Mouse (Mus musculus): Measurements from ENCODE around the gene Sav1.

Sav1 gene

DNA sequence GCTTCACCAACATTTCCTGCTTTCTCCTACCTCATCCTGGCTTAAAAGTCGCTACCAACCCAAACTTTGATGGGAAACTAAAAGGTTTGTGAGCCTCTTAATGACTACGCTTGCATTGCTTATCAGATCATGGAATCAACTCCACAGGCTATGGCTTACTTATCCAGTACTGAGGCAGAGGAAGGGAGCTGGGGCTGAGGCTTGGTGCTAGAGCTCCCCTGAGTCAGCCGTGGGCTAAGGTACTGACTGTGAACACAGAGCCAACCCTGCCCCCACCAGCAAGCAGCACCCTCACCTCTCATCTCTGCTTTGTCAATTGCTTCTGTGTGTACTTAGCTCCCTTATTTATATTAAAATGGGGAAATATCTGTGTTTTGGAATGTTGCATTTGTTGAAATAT is 39.3 kb downstream of the Sav1 start:
- DNase-seq, result no peak

DNA sequence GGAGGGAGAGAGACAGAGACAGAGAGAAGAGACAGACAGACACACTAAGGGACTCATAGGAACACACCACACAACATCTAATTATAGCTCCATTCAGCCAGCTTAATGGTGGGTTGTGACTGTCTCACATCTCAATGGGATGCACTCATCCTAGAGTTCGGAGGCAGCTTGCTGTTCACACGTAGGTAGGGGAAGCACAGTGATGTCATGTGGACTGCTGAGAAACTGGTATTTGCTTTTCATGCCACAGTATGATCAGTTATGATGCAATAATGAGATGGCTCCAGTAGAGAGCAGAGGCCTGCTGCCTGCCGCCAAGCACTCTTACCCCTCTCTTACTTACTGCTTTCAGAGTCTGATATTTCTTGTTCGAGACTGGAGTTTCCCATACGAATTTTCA is 40.9 kb downstream of the Sav1 start:
- DNase-seq, result no peak

DNA sequence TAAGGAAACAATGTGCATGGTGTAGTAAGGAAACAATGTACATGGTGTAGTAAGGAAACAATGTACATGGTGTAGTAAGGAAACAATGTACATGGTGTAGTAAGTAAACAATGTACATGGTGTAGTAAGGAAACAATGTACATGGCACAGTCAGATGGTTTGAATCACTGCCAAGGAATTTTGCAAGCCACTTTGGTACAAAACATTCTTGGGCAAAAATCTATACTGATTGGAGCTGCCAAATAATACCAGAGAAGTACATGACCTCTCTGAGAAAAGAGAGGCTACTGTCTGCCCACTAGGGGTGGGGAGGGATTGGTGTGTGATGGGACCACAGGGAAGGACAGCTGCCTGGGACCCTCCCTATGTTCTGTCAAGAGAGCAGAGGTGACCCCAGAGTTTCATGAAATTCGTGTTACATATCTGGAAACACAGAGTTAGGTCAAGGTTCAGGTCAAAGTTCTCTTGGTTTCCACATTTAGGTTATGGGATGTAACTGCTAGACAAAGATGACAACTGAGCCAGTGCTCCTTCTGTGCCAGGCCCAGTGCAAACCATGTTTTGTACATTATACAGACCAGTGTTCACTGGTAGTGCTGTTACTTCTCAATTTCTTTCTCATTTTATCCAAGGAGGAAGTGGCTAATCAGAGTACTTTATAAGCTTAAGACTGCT is 45.0 kb downstream of the Sav1 start:
- no peak for DNase-seq

DNA sequence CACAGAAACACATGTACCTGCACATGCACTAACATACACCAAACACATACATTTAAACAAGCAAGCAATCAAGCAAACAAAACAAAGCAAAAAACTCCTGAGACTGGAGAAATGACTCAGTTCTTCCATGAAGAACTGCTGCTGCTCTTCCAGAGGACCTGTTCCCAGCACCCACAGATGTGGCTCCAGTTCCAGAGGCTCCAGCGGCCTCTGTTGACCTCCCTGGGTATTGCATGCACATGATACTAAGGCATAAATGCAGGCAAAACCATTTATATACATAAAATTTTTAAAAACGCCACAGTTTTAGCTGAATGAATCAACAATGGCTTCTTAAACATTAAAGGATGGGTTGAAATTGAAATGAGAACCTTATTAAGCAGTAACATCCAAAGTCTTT is 47.5 kb downstream of the Sav1 start:
- DNase-seq, result no peak

DNA sequence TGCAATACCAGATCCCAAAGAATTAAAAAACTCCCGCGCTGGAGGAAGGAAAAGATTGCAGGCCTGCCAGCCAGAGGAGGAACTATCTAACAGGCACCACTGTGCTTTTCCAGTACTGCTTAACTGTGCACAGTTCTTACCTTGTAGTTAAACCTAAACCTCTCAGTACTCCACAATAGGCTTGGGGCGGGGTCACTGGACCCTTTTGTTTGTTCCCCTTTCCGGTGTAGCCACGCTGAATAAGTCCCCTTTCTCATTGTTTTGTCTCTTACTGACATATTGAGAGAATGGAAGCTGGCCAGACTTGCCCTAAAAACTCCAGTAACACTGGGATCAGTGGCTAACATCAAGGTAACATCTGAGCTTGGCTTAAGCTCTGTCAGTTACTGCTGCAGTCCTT is 49.1 kb downstream of the Sav1 start:
- DNase-seq, result no peak

DNA sequence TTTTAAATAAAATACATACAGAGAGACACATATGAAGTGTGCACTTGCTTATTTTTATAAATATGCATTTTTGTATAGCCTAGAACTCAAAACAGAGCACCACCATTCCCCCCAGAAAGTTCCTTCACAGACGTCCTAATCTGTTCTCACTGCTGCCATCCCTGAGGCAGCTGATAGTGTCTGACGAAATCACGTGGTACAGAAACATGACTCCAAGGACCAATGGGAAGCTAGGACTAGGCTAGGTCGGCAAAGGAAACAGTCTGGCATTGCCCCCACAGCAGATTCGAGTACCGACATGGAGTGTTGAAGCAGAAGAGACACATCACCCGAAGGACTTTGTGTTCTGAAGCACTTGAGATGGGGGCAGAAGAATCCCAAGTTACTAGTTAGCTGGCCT is 60.1 kb downstream of the Sav1 start:
- no peak for DNase-seq

DNA sequence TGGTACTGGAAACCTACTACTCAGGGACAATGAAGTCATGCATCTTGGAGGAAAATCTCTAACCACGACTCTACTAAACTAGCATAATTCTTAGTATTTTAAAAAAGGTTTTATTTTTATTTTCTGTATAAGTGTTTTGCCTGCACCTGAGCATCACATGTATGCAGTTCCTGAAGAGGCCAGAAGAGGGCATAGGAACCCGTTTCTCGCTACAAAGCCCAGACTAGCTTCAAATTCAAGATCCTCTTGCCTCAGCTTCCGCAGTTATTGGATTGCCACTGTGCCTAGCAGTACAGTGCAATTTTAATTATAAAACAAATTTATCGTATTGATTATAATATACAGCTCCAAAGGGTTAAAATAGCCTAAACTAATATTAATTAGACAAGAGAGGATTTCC is 62.8 kb downstream of the Sav1 start:
- no peak for DNase-seq

DNA sequence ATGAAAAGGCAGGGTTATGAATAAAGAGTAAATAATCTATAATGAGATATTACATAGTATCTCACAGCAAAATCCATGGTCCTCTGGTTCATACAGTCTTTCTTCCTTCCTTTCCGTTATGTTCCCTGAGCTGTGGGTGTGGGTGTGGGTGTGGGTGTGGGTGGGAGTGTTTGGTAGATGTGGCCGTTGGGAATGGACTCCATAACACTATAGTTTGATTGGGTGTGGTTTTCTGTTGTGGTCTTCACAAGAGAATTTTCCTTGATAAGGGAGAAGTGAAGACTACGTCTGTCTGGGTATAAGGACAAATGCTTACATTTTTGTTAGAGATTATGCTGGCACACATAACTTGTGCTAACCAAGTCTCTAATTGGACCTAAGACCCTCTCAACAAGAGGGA is 63.2 kb downstream of the Sav1 start:
- no peak for DNase-seq

DNA sequence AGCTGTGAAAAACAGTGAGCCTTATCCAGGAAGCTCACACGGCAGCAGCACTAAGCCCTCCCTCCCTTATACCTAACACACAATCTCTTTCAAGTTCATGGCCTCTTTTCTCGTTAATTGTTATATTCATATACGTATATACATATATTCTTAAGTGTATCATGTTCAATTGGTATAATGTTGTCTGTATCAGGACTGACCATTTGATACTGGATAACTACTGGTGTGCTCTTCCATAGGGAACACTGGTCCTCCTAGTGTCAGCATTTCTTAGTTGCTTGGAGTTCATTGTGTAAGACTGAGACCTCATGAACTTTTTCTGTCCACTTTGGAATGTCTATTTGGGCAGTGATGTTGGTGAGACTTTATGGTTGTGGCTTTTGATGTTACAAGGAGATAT is 63.7 kb downstream of the Sav1 start:
- no peak for DNase-seq

DNA sequence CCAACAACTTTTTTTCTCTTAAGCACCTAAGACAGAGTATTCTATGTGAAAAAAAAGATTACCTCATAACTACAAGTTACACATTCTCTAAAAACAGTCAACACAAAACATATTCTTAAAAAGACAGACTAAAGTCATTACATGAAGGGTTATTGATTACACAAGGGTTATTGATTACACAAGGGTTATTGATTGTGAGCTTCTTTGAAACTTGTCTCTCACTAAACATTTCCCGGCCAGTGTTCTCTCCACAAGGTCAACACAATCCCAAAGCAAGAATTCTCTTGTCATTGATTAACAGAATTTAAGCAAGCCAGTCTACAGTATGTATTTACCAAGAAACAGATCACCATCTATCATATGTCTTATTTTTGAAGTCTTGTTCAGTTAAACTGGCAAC is 64.7 kb downstream of the Sav1 start:
- DNase-seq, result no peak

DNA sequence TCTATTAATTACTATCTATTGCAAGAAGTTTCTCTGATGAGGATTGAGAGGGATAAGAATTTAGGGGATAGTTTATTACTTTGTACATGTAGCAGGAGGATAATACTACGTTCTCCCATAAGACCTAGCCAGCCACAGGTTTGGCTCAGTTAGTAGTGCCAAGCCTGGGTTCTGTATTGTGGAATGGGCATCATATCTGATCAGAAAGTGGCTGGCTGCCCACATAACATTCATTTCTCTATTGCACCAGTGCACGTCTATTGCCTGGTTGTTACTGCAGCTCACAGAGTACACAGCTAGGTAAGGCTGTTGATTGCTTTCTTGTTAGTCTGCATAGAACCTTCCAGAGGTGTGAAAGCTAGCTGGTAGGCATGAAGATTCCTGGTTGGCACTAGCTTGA is 68.9 kb downstream of the Sav1 start:
- no peak for DNase-seq

Data from right cerebral cortex, postnatal 25 days (tissue).